Mouse (Mus musculus): ENCODE measurements around the gene Krt79.

DNA sequence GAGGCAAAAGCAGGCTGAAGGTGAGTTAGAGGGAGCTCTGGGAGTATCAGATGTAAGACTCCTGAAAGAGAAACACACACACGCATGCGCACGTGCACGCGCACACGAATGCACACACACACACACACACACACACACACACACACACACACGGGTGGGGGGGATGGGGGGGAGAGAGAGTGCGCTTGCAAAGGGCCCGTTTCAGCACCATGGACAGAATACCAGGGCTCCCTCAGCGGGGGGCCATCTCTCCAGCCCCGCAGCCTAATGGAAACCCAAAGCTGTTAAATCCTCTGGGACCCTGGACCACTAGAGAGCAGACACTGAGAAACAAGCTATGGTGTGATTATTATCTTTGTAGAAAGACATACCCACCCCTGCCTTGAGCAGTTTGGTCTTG is 60.3 kb downstream of the Krt79 start:
- no peak for TF ChIP-seq CTCF (IDR thresholded peaks at IDR 0.05; ENCODE audit: borderline replicate concordance, insufficient read depth, low read depth, low read length)
- TF ChIP-seq POLR2A (IDR thresholded peaks at IDR 0.05; ENCODE audit: borderline replicate concordance, insufficient read depth, low read length) = no peak

All from cerebellum, adult 2 months (tissue).